Mouse (Mus musculus): Measurements from ENCODE around the gene Tspo2. TPM values are rescaled to one million over a fixed set of nuclear protein-coding genes. Genes with fewer than 3 reads are reported as not detected.

Gene Tspo2
- total and polyA plus RNA-seq, 2 experiments from 2014 or later, result 0.90 to 2.0 TPM

GRCm38 (mm10) chr17:48451753-48452444 lies 577 bp upstream of the Tspo2 start:
- DNase-seq (ENCODE audit: low spot score) (no peak), ATAC-seq (0 out of 2 replicates have a peak, but pooled peaks have one; percentile 12)
- Histone ChIP-seq H3K4me2 (ENCODE audit: low read depth, low read length) (no peak overlapping the region), H3K9ac (replicated peaks; ENCODE audit: low read length) (no peak overlapping the region), H3K4me3 (ENCODE audit: low read length) (no peak overlapping the region), H3K36me3 (ENCODE audit: insufficient read depth, low read length) (no peaks in the 10 kb centered on the region), H3K9me3 (ENCODE audit: low read length) (no peaks in the 10 kb centered on the region), H3K27me3 (ENCODE audit: insufficient read depth, low read length) (no peaks in the 10 kb centered on the region), H3K27ac (no peak overlapping the region), H3K4me1 (ENCODE audit: insufficient read depth, low read length) (no peaks in the 10 kb centered on the region)
- no peak for TF ChIP-seq CTCF (IDR thresholded peaks at IDR 0.05; ENCODE audit: low read depth)
- WGBS, result 50% methylated on average over 9 of the region's 9 CpGs

GRCm38 (mm10) chr17:48450666-48451352 lies 513 bp downstream of the Tspo2 start:
- H3K4me1 ChIP-seq (ENCODE audit: insufficient read depth, low read length), result no peaks in the 10 kb centered on the region
- no peak overlapping the region for H3K4me2 ChIP-seq (ENCODE audit: low read depth, low read length)
- no peak overlapping the region for H3K27ac ChIP-seq
- TF ChIP-seq CTCF (IDR thresholded peaks at IDR 0.05; ENCODE audit: low read depth), result no peak
- no peak overlapping the region for H3K4me3 ChIP-seq (ENCODE audit: low read length)
- no peaks in the 10 kb centered on the region for H3K9me3 ChIP-seq (ENCODE audit: low read length)
- WGBS, result 77% methylated on average over 13 of the region's 13 CpGs
- H3K27me3 ChIP-seq (ENCODE audit: insufficient read depth, low read length), result no peaks in the 10 kb centered on the region
- no peak overlapping the region for H3K9ac ChIP-seq (replicated peaks; ENCODE audit: low read length)
- DNase-seq (ENCODE audit: low spot score) (no peak), ATAC-seq (no peak)
- H3K36me3 ChIP-seq (ENCODE audit: insufficient read depth, low read length), result no peaks in the 10 kb centered on the region

DNA sequence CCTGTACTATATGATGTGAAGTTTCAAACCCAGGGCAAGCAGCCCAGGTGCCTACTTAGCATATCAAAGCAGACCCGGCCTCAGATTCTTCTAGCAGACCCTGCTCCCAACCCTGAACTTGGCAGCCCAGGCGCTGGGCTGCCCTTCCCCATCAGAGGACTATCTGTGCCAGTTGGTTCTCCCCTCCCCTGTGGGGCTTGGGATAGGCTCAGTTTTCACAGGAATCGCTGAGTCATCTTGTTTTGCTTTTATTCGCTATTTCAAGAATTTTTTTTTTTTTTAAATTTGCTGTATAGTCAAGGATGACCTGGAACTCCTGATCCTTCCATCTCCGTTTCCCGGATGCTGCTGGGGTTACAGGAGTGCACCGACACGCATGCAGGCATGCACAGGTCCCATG lies 3.6 kb downstream of the Tspo2 start:
- Histone ChIP-seq H3K4me2 (ENCODE audit: low read depth, low read length) (no peak overlapping the region), H3K27ac (no peak overlapping the region)
- no peak for TF ChIP-seq CTCF (IDR thresholded peaks at IDR 0.05; ENCODE audit: low read depth)

DNA sequence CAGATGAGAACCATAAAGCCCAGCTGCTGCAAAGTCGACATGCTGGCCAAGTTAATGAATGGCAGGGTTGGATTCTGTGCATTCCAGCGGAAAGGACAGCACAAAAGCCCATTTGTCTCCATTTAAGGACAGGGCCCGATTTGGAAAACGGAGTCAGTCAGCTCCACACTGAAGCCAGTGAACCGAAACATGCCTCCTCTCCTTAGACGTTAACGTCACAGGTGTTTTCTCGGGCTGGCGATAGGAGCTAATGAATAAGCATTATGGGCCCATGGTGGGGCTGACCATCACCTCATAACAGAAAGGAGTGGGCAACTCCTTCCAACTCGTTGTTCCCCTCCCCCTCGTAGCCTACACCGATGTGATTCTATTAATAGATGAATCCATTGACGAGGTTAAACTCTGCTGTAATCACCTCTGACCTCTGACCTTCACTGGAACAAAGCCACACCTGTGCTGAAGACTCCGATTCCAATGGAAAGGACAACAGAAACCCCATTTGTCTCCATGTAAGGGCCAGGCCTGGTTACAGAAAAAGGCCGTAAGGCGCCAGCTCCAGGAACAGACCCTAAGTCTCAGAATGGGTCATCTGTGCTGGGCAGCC lies 7.7 kb downstream of the Tspo2 start:
- TF ChIP-seq CTCF (IDR thresholded peaks at IDR 0.05; ENCODE audit: low read depth), result no peak
- no peaks in the 10 kb centered on the region for H3K27me3 ChIP-seq (ENCODE audit: insufficient read depth, low read length)

More for the DNA sequence above, 3.6 kb downstream of the Tspo2 start:
- Histone ChIP-seq H3K4me1 (ENCODE audit: insufficient read depth, low read length) (no peaks in the 10 kb centered on the region), H3K9me3 (ENCODE audit: low read length) (no peaks in the 10 kb centered on the region), H3K9ac (replicated peaks; ENCODE audit: low read length) (no peak overlapping the region), H3K27me3 (ENCODE audit: insufficient read depth, low read length) (no peaks in the 10 kb centered on the region), H3K4me3 (ENCODE audit: low read length) (no peak overlapping the region), H3K36me3 (ENCODE audit: insufficient read depth, low read length) (no peaks in the 10 kb centered on the region)
- WGBS, result 72% methylated on average over 8 of the region's 8 CpGs
- ATAC-seq (no peak), DNase-seq (ENCODE audit: low spot score) (no peak)

DNA sequence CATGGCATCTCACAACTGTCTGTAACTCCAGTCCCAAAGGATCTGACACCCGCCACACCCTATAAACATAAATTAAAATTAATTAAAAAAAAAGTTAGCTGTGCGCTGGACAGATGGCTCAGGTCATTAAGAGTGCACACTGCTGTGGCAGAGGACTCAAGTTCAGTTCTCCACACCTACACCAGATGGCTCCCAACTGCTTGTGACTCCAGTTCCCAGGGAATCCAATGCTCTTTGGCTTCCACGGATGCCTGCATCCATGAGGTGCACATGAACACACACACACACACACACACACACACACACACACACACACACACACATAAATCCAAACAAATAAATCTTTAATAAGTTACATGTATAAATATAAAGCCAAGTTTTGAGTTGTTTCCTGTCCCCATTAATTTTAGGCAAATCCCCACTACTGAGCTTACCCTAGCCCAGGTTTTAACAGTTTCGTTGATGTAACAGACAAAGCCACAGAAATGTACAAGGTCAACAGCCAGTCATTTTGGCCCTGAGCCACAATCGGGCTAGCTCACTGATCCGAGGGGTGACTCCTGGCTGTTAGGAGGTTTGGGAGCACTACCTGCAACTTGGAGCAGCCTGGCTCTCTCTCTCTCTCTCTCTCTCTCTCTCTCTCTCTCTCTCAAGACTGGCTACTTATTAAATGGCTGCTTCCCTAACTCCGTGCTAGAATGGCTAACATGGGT lies 8.4 kb downstream of the Tspo2 start:
- Histone ChIP-seq H3K27ac (no peak overlapping the region), H3K4me1 (ENCODE audit: insufficient read depth, low read length) (no peaks in the 10 kb centered on the region), H3K4me2 (ENCODE audit: low read depth, low read length) (no peak overlapping the region), H3K36me3 (ENCODE audit: insufficient read depth, low read length) (no peaks in the 10 kb centered on the region), H3K9me3 (ENCODE audit: low read length) (no peaks in the 10 kb centered on the region), H3K4me3 (ENCODE audit: low read length) (no peak overlapping the region), H3K27me3 (ENCODE audit: insufficient read depth, low read length) (no peaks in the 10 kb centered on the region), H3K9ac (replicated peaks; ENCODE audit: low read length) (no peak overlapping the region)
- DNase-seq (ENCODE audit: low spot score), result peak; percentile 36
- TF ChIP-seq CTCF (IDR thresholded peaks at IDR 0.05; ENCODE audit: low read depth), result peak; percentile 43
- WGBS, result 49% methylated on average over 7 of the region's 7 CpGs
- 0 out of 2 replicates have a peak, but pooled peaks have one; percentile 35 for ATAC-seq

More for the DNA sequence above, 7.7 kb downstream of the Tspo2 start:
- Histone ChIP-seq H3K36me3 (ENCODE audit: insufficient read depth, low read length) (no peaks in the 10 kb centered on the region), H3K4me1 (ENCODE audit: insufficient read depth, low read length) (no peaks in the 10 kb centered on the region), H3K4me2 (ENCODE audit: low read depth, low read length) (no peak overlapping the region), H3K9me3 (ENCODE audit: low read length) (no peaks in the 10 kb centered on the region), H3K27ac (no peak overlapping the region), H3K9ac (replicated peaks; ENCODE audit: low read length) (no peak overlapping the region), H3K4me3 (ENCODE audit: low read length) (no peak overlapping the region)
- WGBS, result 51% methylated on average over 16 of the region's 16 CpGs
- ATAC-seq (no peak), DNase-seq (ENCODE audit: low spot score) (no peak)

GRCm38 (mm10) chr17:48437421-48437911 lies 13.9 kb downstream of the Tspo2 start:
- Histone ChIP-seq H3K27ac (peak overlapping the region; percentile 61), H3K9me3 (ENCODE audit: low read length) (no peaks in the 10 kb centered on the region), H3K9ac (replicated peaks; ENCODE audit: low read length) (no peak overlapping the region), H3K4me1 (ENCODE audit: insufficient read depth, low read length) (no peaks in the 10 kb centered on the region), H3K4me2 (ENCODE audit: low read depth, low read length) (no peak overlapping the region), H3K27me3 (ENCODE audit: insufficient read depth, low read length) (no peaks in the 10 kb centered on the region), H3K4me3 (ENCODE audit: low read length) (no peak overlapping the region), H3K36me3 (ENCODE audit: insufficient read depth, low read length) (no peaks in the 10 kb centered on the region)
- peak; percentile 23 for DNase-seq (ENCODE audit: low spot score)
- peak; percentile 67 for ATAC-seq
- peak; percentile 28; the same call in 1 of the 2 replicates for TF ChIP-seq CTCF (IDR thresholded peaks at IDR 0.05; ENCODE audit: low read depth)
- 34% methylated on average over 7 of the region's 7 CpGs for WGBS

Data from hindbrain, postnatal 0 days (tissue).